Mouse (Mus musculus): Measurements from ENCODE around the gene Arnt2.

GRCm38 (mm10) chr7:84451681-84452080 is 41.7 kb upstream of the Arnt2 start:
- TF ChIP-seq POLR2A (IDR thresholded peaks at IDR 0.05; ENCODE audit: borderline replicate concordance, insufficient read depth, low read length) (no peak), CTCF (IDR thresholded peaks at IDR 0.05; ENCODE audit: borderline replicate concordance, insufficient read depth, low read depth, low read length) (no peak)
